Mouse (Mus musculus) limb, embryonic 11.5 days (tissue): ENCODE measurements at regions not wholly inside any gene's neighbourhood (a gene's known extent, or its start where the extent isn't known, plus 50 kb on each side); places are given as distances from the start of the nearest gene placed in this dataset.
A peak's percentile ranks its signal among the peaks of the same experiment; 100 is the strongest.

Experiments used
- ATAC-seq: fragments of 200-750 bp; cut with Nextera tagmentation; 2 replicates; pipeline ENCODE4 v1.8.0; 2017; ENCODE audit warnings: low read depth; ENCODE audit not compliant: insufficient number of reproducible peaks, low FRiP score, low TSS enrichment
- DNase-seq: peaks from one replicate; pipeline ENCODE4 v3.0.0-alpha.2; 2015; ENCODE audit warnings: low spot score
- H3K27ac ChIP-seq: fragments of 300-500 bp; sonication (generic); replicated peaks from 2 replicates; pipeline ENCODE4 v1.5.1; 2014; ENCODE audit warnings: low read depth, mild to moderate bottlenecking, low read length
- H3K27me3 ChIP-seq: fragments of 300-500 bp; sonication (generic); 2 replicates; pipeline ENCODE4 v1.6.1; 2014; ENCODE audit warnings: mild to moderate bottlenecking, low read length, mixed read lengths; ENCODE audit not compliant: control insufficient read depth, insufficient read depth
- H3K36me3 ChIP-seq: fragments of 300-500 bp; sonication (generic); 2 replicates; pipeline ENCODE4 v1.6.1; 2014; ENCODE audit warnings: mild to moderate bottlenecking, low read length, moderate library complexity, mixed read lengths; ENCODE audit not compliant: control insufficient read depth, insufficient read depth
- H3K4me1 ChIP-seq: fragments of 300-500 bp; sonication (generic); 2 replicates; pipeline ENCODE4 v1.6.1; 2014; ENCODE audit warnings: low read length, mixed read lengths; ENCODE audit not compliant: control insufficient read depth, insufficient read depth
- H3K4me2 ChIP-seq: fragments of 300-500 bp; sonication (generic); 2 replicates; pipeline ENCODE4 v1.6.1; 2014; ENCODE audit warnings: low read depth, mild to moderate bottlenecking, moderate library complexity; ENCODE audit not compliant: severe bottlenecking
- H3K4me3 ChIP-seq: fragments of 300-500 bp; sonication (generic); 2 replicates; pipeline ENCODE4 v1.5.1; 2014; ENCODE audit warnings: low read depth, low read length
- H3K9ac ChIP-seq: fragments of 300-500 bp; sonication (generic); 2 replicates; pipeline ENCODE4 v1.6.1; 2014; ENCODE audit warnings: mild to moderate bottlenecking, low read length
- H3K9me3 ChIP-seq: fragments of 300-500 bp; sonication (generic); 2 replicates; pipeline ENCODE4 v1.6.1; 2016; ENCODE audit warnings: low read length; ENCODE audit not compliant: control insufficient read depth
- WGBS: fragments of 180-500 bp; shearing (Covaris S2); extraction: QIAGEN DNeasy Blood & Tissue Kit; methylation state at CpG from one replicate; pipeline ENCODE4 v1.1.7; 2014; 5-methylcytosine and 5-hydroxymethylcytosine counted together

DNA sequence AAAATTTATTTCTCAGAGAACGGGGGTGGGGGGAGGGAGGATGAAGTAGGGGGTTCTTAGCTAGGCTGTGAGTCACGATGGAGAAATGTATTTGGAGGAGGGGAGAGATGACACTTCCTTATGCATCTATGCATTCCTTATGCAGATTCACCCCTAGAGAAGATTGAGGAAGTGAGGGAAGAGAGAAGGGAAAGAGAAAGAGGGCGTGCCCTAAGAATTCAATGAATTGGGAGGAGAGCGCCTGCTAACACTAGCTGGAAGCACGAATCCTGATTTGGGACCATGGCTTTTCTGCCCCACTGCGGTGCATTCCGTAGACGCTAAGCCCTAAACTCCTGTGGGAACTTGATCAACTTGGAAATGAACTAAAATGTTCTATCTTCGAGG is 56.1 kb downstream of the Foxi3 start:
- Histone ChIP-seq H3K9me3 (no peaks in the 10 kb centered on the region), H3K9ac (no peak overlapping the region), H3K27ac (no peak overlapping the region), H3K4me3 (peak overlapping the region; percentile 46), H3K4me2 (peak overlapping the region; percentile 85), H3K36me3 (no peaks in the 10 kb centered on the region; the same call in 1 of the 2 replicates), H3K27me3 (no peaks in the 10 kb centered on the region; the same call in 1 of the 2 replicates), H3K4me1 (no peaks in the 10 kb centered on the region)
- no peak for DNase-seq
- 12% methylated on average over 9 of the region's 9 CpGs for WGBS
- no peak for ATAC-seq

DNA sequence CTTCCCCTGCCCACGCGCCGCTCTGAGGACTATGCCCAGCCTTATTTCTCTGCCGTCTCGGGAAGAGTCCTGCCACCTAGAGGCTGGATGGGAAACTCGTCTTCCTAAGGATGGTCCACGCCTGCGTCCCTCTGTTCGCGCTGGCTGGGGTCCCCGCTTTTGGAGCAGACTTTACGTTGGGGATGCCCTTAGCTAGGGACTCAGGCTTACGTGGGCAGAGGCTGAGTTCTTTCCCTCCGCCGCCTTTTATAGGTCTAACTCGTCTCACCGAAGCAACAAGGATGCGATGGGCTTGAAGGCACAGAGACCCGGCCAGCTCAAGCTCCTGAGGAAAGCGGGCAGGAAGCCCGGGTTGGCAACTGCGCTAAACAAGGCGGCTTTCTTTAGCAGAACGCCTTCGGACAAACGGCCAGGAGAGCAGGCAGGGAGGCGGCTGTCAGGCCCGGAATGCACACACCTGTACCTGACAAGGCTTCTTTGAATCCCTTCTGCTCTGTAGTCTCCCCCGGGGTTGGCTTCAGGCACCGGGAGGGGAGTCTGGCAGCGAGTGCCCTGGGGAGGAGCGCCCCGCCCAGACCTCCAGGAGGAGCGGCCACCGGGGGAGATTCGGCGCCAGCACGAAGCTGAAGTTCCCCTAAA is 56.6 kb downstream of the Foxi3 start:
- DNase-seq: peak; percentile 82
- H3K4me3 ChIP-seq: peak overlapping the region; percentile 46
- H3K36me3 ChIP-seq: no peaks in the 10 kb centered on the region; the same call in 1 of the 2 replicates
- no peaks in the 10 kb centered on the region for H3K4me1 ChIP-seq
- H3K27me3 ChIP-seq: no peaks in the 10 kb centered on the region; the same call in 1 of the 2 replicates
- peak; percentile 88 for ATAC-seq
- no peak overlapping the region for H3K27ac ChIP-seq
- peak overlapping the region; percentile 17 for H3K9ac ChIP-seq
- WGBS: under 1% methylated on average over 38 of the region's 38 CpGs
- no peaks in the 10 kb centered on the region for H3K9me3 ChIP-seq
- H3K4me2 ChIP-seq: peak overlapping the region; percentile 85

GRCm38 (mm10) chr6:71016388-71016787 is 60.1 kb downstream of the Foxi3 start:
- Histone ChIP-seq H3K36me3 (no peaks in the 10 kb centered on the region), H3K9me3 (no peaks in the 10 kb centered on the region), H3K27ac (no peak overlapping the region), H3K4me3 (no peak overlapping the region), H3K9ac (no peak overlapping the region), H3K4me2 (no peak overlapping the region), H3K4me1 (no peaks in the 10 kb centered on the region), H3K27me3 (no peaks in the 10 kb centered on the region; the same call in 1 of the 2 replicates)
- no peak for DNase-seq
- ATAC-seq: no peak
- WGBS: 13% methylated on average over 1 of the region's 1 CpGs

DNA sequence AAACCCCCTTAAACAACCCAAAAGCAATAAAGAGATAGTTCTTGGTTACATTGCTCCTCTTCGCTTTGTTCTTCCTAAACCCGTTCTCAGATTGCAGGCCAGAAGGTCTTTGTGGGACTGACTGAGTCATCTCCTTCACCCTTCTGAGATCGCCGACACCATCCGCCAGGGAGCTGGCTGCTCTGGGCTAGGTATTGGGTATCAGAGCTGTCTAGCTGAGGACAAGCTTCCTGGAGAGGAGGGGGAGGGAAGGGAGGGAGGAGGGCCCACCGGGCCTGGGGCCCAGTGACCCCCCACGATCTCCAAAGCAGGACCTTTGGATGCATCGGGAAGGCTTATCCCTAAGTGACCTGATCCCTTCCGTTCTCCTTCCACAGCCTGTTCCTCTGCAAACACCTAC is 65.0 kb downstream of the Foxi3 start:
- Histone ChIP-seq H3K4me1 (no peaks in the 10 kb centered on the region), H3K9me3 (no peaks in the 10 kb centered on the region), H3K4me2 (no peak overlapping the region), H3K27ac (no peak overlapping the region), H3K9ac (no peak overlapping the region), H3K27me3 (no peaks in the 10 kb centered on the region), H3K36me3 (no peaks in the 10 kb centered on the region), H3K4me3 (no peak overlapping the region)
- no peak for DNase-seq
- whole genome bisulfite sequencing: 12% methylated on average over 9 of the region's 9 CpGs
- no peak for ATAC-seq

GRCm38 (mm10) chr6:71025472-71025871 is 69.1 kb downstream of the Foxi3 start:
- 81% methylated on average over 4 of the region's 4 CpGs for WGBS
- no peaks in the 10 kb centered on the region for H3K27me3 ChIP-seq

DNA sequence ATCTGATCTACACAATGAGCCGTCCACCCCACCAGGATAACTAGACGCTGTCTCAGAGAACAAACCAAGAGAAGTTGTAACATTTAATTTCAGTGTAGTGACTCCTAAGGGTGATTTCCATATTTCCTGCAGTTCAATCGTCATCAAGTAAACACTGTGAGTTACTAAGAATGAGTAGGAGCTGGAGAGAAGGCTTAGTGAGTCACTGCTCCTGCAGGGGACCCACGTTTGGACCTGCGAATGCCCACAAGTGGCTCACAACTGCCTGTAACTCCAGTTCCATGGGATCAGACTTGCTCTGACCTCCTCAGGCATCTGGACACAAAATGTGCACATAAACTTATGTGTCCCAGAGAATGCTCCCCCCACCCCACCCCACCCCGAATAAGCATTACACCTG is 73.3 kb downstream of the Foxi3 start:
- Histone ChIP-seq H3K27ac (no peak overlapping the region), H3K4me3 (no peak overlapping the region), H3K27me3 (no peaks in the 10 kb centered on the region), H3K9me3 (no peaks in the 10 kb centered on the region), H3K9ac (no peak overlapping the region), H3K36me3 (no peaks in the 10 kb centered on the region), H3K4me1 (no peaks in the 10 kb centered on the region), H3K4me2 (no peak overlapping the region)
- DNase-seq (no peak), ATAC-seq (no peak)
- WGBS: 82% methylated on average over 6 of the region's 6 CpGs

More at GRCm38 (mm10) chr6:71025472-71025871, 69.1 kb downstream of the Foxi3 start:
- ATAC-seq: no peak
- H3K4me3 ChIP-seq: no peak overlapping the region
- no peaks in the 10 kb centered on the region for H3K9me3 ChIP-seq
- H3K36me3 ChIP-seq: no peaks in the 10 kb centered on the region
- H3K4me1 ChIP-seq: no peaks in the 10 kb centered on the region
- H3K9ac ChIP-seq: no peak overlapping the region
- DNase-seq: no peak
- no peak overlapping the region for H3K27ac ChIP-seq
- no peak overlapping the region for H3K4me2 ChIP-seq

DNA sequence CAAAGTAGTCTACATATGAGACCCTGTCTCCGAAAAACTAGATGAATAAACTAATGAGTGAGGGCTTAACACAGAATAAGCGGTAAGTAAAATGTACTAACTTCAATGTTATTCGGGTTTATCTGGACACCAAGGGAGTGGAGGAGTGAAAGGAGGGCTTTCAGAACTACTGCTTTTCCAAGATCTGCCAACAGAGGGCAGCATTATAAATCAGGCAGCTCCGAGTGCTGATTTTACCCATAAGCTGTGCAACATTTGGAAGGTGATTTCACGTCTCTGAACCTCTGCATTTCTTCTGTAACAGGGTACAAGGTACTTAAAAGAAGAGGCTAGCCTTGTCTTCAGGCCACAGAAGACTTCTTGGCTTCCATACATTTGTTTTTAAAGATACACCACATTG is 74.2 kb downstream of the Foxi3 start:
- ATAC-seq (no peak), DNase-seq (no peak)
- Histone ChIP-seq H3K27me3 (no peaks in the 10 kb centered on the region), H3K4me2 (no peak overlapping the region), H3K9me3 (no peaks in the 10 kb centered on the region), H3K36me3 (no peaks in the 10 kb centered on the region), H3K27ac (no peak overlapping the region), H3K9ac (no peak overlapping the region), H3K4me1 (no peaks in the 10 kb centered on the region), H3K4me3 (no peak overlapping the region)
- WGBS: 73% methylated on average over 5 of the region's 5 CpGs

DNA sequence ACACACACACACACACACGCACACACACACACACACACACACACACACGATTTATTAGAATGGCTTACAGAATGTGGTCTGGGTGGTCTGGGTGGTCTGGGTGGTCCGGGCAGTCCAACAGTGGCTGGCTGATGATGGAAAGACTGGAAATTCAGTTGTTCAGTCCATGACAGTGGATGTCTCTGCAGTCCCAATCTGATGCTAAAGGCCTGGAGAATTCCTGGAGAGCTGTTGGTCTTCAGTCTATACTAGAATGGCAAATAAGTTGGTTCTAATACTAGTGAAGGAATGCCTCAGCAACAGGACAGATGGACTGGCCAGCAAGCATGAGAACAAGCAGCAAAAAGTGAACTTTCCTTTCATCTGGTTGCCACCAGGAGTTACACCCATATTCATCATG is 87.9 kb downstream of the Foxi3 start:
- no peaks in the 10 kb centered on the region for H3K9me3 ChIP-seq
- no peak for DNase-seq
- 85% methylated on average over 3 of the region's 3 CpGs for WGBS
- H3K27me3 ChIP-seq: no peaks in the 10 kb centered on the region
- H3K9ac ChIP-seq: no peak overlapping the region
- H3K27ac ChIP-seq: no peak overlapping the region
- no peak for ATAC-seq
- H3K36me3 ChIP-seq: no peaks in the 10 kb centered on the region
- H3K4me1 ChIP-seq: peaks cover 2% of the 10 kb centered on the region; the same call in 1 of the 2 replicates
- H3K4me3 ChIP-seq: no peak overlapping the region
- H3K4me2 ChIP-seq: no peak overlapping the region

DNA sequence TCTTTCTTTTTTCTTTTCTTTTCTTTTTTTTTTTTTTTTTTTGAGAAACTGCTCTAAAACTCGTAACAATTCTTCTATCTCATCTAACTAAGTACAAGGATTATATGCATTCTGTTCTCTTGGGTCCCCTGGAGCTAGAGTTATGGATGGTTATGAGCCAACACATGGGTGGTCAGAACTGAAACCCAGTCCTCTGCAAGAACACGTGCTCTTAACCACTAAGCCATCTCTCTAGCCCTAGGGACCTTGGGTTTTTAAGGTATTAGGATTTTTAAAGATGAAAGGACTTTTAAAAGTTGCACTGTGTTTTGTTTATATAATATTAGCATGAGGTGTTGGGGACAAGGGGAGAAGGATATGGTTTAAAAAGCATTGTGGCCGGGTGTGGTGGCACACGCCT is 88.9 kb downstream of the Foxi3 start:
- no peak overlapping the region for H3K9ac ChIP-seq
- peaks cover 2% of the 10 kb centered on the region; the same call in 1 of the 2 replicates for H3K4me1 ChIP-seq
- H3K27me3 ChIP-seq: no peaks in the 10 kb centered on the region
- H3K36me3 ChIP-seq: no peaks in the 10 kb centered on the region
- no peak overlapping the region for H3K4me3 ChIP-seq
- no peak overlapping the region for H3K27ac ChIP-seq
- WGBS: 87% methylated on average over 4 of the region's 4 CpGs
- DNase-seq: no peak
- no peak overlapping the region for H3K4me2 ChIP-seq
- ATAC-seq: no peak
- no peaks in the 10 kb centered on the region for H3K9me3 ChIP-seq
